Mouse (Mus musculus): ENCODE results near the gene Gm17190.
"Not testable (repeated sequence)": the region's sequence is repeated elsewhere in the genome, so short reads cannot be mapped to it uniquely, and the experiment has no call there.

The Gm17190 gene

GRCm38 (mm10) chr13:96081754-96082153 lies at the start of gene Gm17190:
Gene Gm17190 (plus strand): TSS chr13:96082054.
- not testable (repeated sequence) for DNase-seq (ENCODE audit: low spot score)

GRCm38 (mm10) chr13:96039536-96039935 lies 42.3 kb upstream of the Gm17190 start:
- DNase-seq (ENCODE audit: low spot score) = no peak

- DNase-seq (ENCODE audit: low spot score) = no peak
Observed at GRCm38 (mm10) chr13:96040275-96041042, 41.4 kb upstream of the Gm17190 start.

GRCm38 (mm10) chr13:96045396-96045795 lies 36.5 kb upstream of the Gm17190 start:
- no peak for DNase-seq (ENCODE audit: low spot score)

GRCm38 (mm10) chr13:96052755-96053154 lies 29.1 kb upstream of the Gm17190 start:
- no peak for DNase-seq (ENCODE audit: low spot score)

GRCm38 (mm10) chr13:96073555-96073954 lies 8.3 kb upstream of the Gm17190 start:
- no peak for DNase-seq (ENCODE audit: low spot score)

GRCm38 (mm10) chr13:96081276-96081675 lies 578 bp upstream of the Gm17190 start, which contains the start of gene Gm20075:
Gene Gm20075 (minus strand): TSS chr13:96081376.
- DNase-seq (ENCODE audit: low spot score) = not testable (repeated sequence)

GRCm38 (mm10) chr13:96085581-96086302 lies 3.9 kb downstream of the Gm17190 start:
- no peak for DNase-seq (ENCODE audit: low spot score)

GRCm38 (mm10) chr13:96090929-96091328 lies 9.1 kb downstream of the Gm17190 start:
- no peak for DNase-seq (ENCODE audit: low spot score)

GRCm38 (mm10) chr13:96106367-96106766 lies 24.5 kb downstream of the Gm17190 start:
- DNase-seq (ENCODE audit: low spot score) = no peak

- DNase-seq (ENCODE audit: low spot score) = no peak
Observed at GRCm38 (mm10) chr13:96110767-96111166, 28.9 kb downstream of the Gm17190 start.

- DNase-seq (ENCODE audit: low spot score) = no peak
Observed at GRCm38 (mm10) chr13:96112711-96113110, 30.9 kb downstream of the Gm17190 start.

- no peak for DNase-seq (ENCODE audit: low spot score)
Observed at GRCm38 (mm10) chr13:96125011-96125410, 43.2 kb downstream of the Gm17190 start.

GRCm38 (mm10) chr13:96126669-96127068 lies 44.8 kb downstream of the Gm17190 start:
- DNase-seq (ENCODE audit: low spot score) = no peak

GRCm38 (mm10) chr13:96129081-96129480 lies 47.2 kb downstream of the Gm17190 start:
- DNase-seq (ENCODE audit: low spot score) = no peak

GRCm38 (mm10) chr13:96131050-96131449 lies 49.2 kb downstream of the Gm17190 start:
- DNase-seq (ENCODE audit: low spot score) = no peak

- DNase-seq (ENCODE audit: low spot score) = no peak
Observed at GRCm38 (mm10) chr13:96131911-96132310, 50.1 kb downstream of the Gm17190 start.

- DNase-seq (ENCODE audit: low spot score) = peak; percentile 28
Observed at GRCm38 (mm10) chr13:96132401-96132816, 50.6 kb downstream of the Gm17190 start, which contains the start of gene Sv2c. Gene Sv2c (minus strand): TSS chr13:96132577.

Data from ovary, postnatal 14 days (tissue).